Mouse (Mus musculus) liver, postnatal 0 days (tissue): ENCODE results near the gene Bcl2l11.

Experiments
- CTCF ChIP-seq: sonication (generic); IDR thresholded peaks from 2 replicates; pipeline ENCODE4 v1.5.1; 2016; ENCODE audit warnings: antibody characterized with exemption, low read depth
- EP300 ChIP-seq: IDR thresholded peaks from 2 replicates; pipeline ENCODE4 v1.6.1; 2016; ENCODE audit warnings: antibody characterized with exemption, low read depth, mild to moderate bottlenecking

GRCm38 (mm10) chr2:128122491-128122890, 3.3 kb upstream of the Bcl2l11 start:
- TF ChIP-seq EP300 = no peak
- TF ChIP-seq CTCF = peak; percentile 88
